39 mouse cellular contexts compared by ENCODE assay signal in genomic region chr6:142863881-142864280, GRCm38 (mm10). TPM values are rescaled to one million over a fixed set of nuclear protein-coding genes. Genes with fewer than 3 reads are reported as not detected.
"Had no signal": no experiment of that assay in that cellular context is flagged by ENCODE, and none has a peak within 500 bp of the region (broad histone marks: within the 10 kb centered on the region; RNA-seq: fewer than 3 reads in every experiment).

No protein-coding gene starts in this region.

- H3K4me2 ChIP-seq: heart, embryonic 11.5 days; heart, embryonic 12.5 days; heart, embryonic 13.5 days; heart, embryonic 15.5 days; hindbrain, embryonic 12.5 days; hindbrain, embryonic 13.5 days; hindbrain, embryonic 14.5 days; hindbrain, embryonic 15.5 days; intestine, embryonic 15.5 days; kidney, embryonic 15.5 days had no signal

- H3K9ac ChIP-seq: heart, embryonic 12.5 days; heart, embryonic 13.5 days; heart, embryonic 15.5 days; hindbrain, embryonic 12.5 days; hindbrain, embryonic 13.5 days; hindbrain, embryonic 14.5 days; hindbrain, embryonic 15.5 days; intestine, embryonic 15.5 days; kidney, embryonic 15.5 days had no signal

- H3K27ac ChIP-seq: heart, embryonic 13.5 days; heart, embryonic 15.5 days; hindbrain, embryonic 10.5 days; hindbrain, embryonic 12.5 days; hindbrain, embryonic 13.5 days; hindbrain, embryonic 14.5 days; hindbrain, embryonic 15.5 days; hindbrain, postnatal 0 days; intestine, embryonic 15.5 days; kidney, embryonic 15.5 days; kidney, postnatal 0 days; layer of hippocampus, adult 2 months had no signal

- H3K36me3 ChIP-seq: heart, embryonic 12.5 days; heart, embryonic 13.5 days; heart, embryonic 15.5 days; hindbrain, embryonic 12.5 days; intestine, embryonic 15.5 days; kidney, embryonic 15.5 days had no signal

- ATAC-seq: hindbrain, embryonic 16.5 days; hindbrain, postnatal 0 days; inflammation-experienced regulatory T-cells, adult 6 months; intestine, embryonic 15.5 days; intestine, embryonic 16.5 days; intestine, postnatal 0 days had no signal

- DNase-seq: heart, postnatal 10 days; heart, postnatal 14 days; heart, postnatal 36 days; kidney, adult 11 months; kidney, adult 18-20 months; kidney, adult 2 months; kidney, adult 8-10 months; kidney, adult 9 months; kidney, postnatal 10 days; kidney, postnatal 14 days; kidney, postnatal 25 days; kidney, postnatal 36 days; kidney, postnatal 4 days; layer of hippocampus, adult 9-11 months; layer of hippocampus, postnatal 36 days had no signal

- H3K9me3 ChIP-seq: heart, embryonic 13.5 days; heart, embryonic 15.5 days; hindbrain, embryonic 10.5 days; hindbrain, embryonic 12.5 days; hindbrain, embryonic 13.5 days; hindbrain, embryonic 15.5 days; intestine, embryonic 15.5 days; kidney, embryonic 15.5 days had no signal

- H3K4me3 ChIP-seq: heart, embryonic 12.5 days; heart, embryonic 13.5 days; heart, embryonic 15.5 days; hindbrain, embryonic 10.5 days; hindbrain, embryonic 12.5 days; hindbrain, embryonic 13.5 days; hindbrain, embryonic 15.5 days; intestine, embryonic 15.5 days; kidney, embryonic 15.5 days; layer of hippocampus, adult 2 months had no signal

- H3K4me1 ChIP-seq: heart, embryonic 15.5 days; intestine, embryonic 15.5 days had no signal

- H3K27me3 ChIP-seq: heart, embryonic 12.5 days; heart, embryonic 13.5 days; heart, embryonic 15.5 days; hindbrain, embryonic 12.5 days; hindbrain, embryonic 13.5 days; hindbrain, embryonic 15.5 days; intestine, embryonic 15.5 days; kidney, embryonic 15.5 days had no signal

RNA-seq across cellular contexts. Expression of gene Sult6b2, which starts 59.6 kb away (rescaled TPM):
- total RNA-seq: heart, postnatal 10 days; heart, postnatal 14 days; hematopoietic stem cell, adult 5-6 weeks; hindbrain, postnatal 0 days; layer of hippocampus, postnatal 36 days; left cerebral cortex, adult 18-20 months had no signal
- polyA plus RNA-seq: heart, embryonic 15.5 days; heart, postnatal 0 days; hindbrain, embryonic 11.5 days; hindbrain, embryonic 12.5 days; hindbrain, embryonic 14.5 days; hindbrain, embryonic 15.5 days; inflammation-experienced regulatory T-cells, adult 6 months; kidney, adult 2 months; kidney, embryonic 15.5 days; kidney, embryonic 16.5 days; kidney, postnatal 0 days; large intestine, adult 2 months had no signal
